Mouse (Mus musculus) liver, adult 2 months (tissue): ENCODE results near the gene Apobec1. TPM values are rescaled to one million over a fixed set of nuclear protein-coding genes. Genes with fewer than 3 reads are reported as not detected.
A peak's percentile ranks its signal among the peaks of the same experiment; 100 is the strongest.

Experiments
- DNase-seq: peaks from one replicate; pipeline ENCODE4 v3.0.0-alpha.2; 2011; ENCODE audit warnings: low read depth, low spot score; ENCODE audit errors: extremely low read depth
- H3K27ac ChIP-seq: fragments of 200-500 bp; replicated peaks from 2 replicates; pipeline ENCODE4 v1.5.1; 2012; ENCODE audit warnings: low read depth, mild to moderate bottlenecking, control low read depth, inconsistent platforms, low read length; ENCODE audit not compliant: insufficient read depth
- H3K27me3 ChIP-seq: fragments of 200-500 bp; 2 replicates; pipeline ENCODE4 v1.6.1; 2012; ENCODE audit warnings: mild to moderate bottlenecking, moderate library complexity, low read length, inconsistent platforms; ENCODE audit not compliant: control insufficient read depth, insufficient read depth
- H3K36me3 ChIP-seq: fragments of 200-500 bp; 2 replicates; pipeline ENCODE4 v1.6.1; 2012; ENCODE audit warnings: low read length, inconsistent platforms; ENCODE audit not compliant: control insufficient read depth, insufficient read depth
- H3K4me1 ChIP-seq: fragments of 200-500 bp; 2 replicates; pipeline ENCODE4 v1.6.1; 2011; ENCODE audit warnings: low read length; ENCODE audit not compliant: control insufficient read depth, insufficient read depth
- H3K4me3 ChIP-seq: fragments of 200-500 bp; 2 replicates; pipeline ENCODE4 v1.5.1; 2011; ENCODE audit warnings: low read depth, mild to moderate bottlenecking, control low read depth, low read length, moderate library complexity; ENCODE audit not compliant: insufficient read depth
- H3K79me2 ChIP-seq: fragments of 200-500 bp; 2 replicates; pipeline ENCODE4 v1.6.1; 2012; ENCODE audit warnings: inconsistent platforms, mild to moderate bottlenecking, low read length, moderate library complexity; ENCODE audit not compliant: control insufficient read depth, insufficient read depth
- H3K9ac ChIP-seq: fragments of 200-500 bp; 2 replicates; pipeline ENCODE4 v1.6.1; 2012; ENCODE audit warnings: low read depth, mild to moderate bottlenecking, control low read depth, inconsistent platforms, low read length
- CTCF ChIP-seq: fragments of 200-500 bp; IDR thresholded peaks from 2 replicates; pipeline ENCODE4 v1.5.1; 2011; ENCODE audit warnings: low read depth, low read length, control low read depth
- POLR2A ChIP-seq: fragments of 200-500 bp; IDR thresholded peaks from 2 replicates; pipeline ENCODE4 v1.6.1; 2011; ENCODE audit warnings: low read length, control low read depth; ENCODE audit not compliant: insufficient read depth; ENCODE audit errors: extremely low read depth
- WGBS: fragments of 180-500 bp; shearing (Covaris S2); methylation state at CpG from one replicate; pipeline ENCODE4 v1.1.7; 2018; 5-methylcytosine and 5-hydroxymethylcytosine counted together
- polyA plus RNA-seq: library from polyadenylated mRNA; depleted of rRNA; stranded (reverse); fragments of >200 nt; gene quantifications from 2 replicates; pipeline ENCODE4 v1.2.3, GENCODE M21; 2012
- total RNA-seq: library from RNA; depleted of rRNA; stranded (reverse); fragments of >200 nt; gene quantifications from 2 replicates; pipeline ENCODE4 v1.2.3, GENCODE M21; 2014

The Apobec1 gene
- total and polyA plus RNA-seq, 2 experiments: 17.3 to 18.2 TPM

DNA sequence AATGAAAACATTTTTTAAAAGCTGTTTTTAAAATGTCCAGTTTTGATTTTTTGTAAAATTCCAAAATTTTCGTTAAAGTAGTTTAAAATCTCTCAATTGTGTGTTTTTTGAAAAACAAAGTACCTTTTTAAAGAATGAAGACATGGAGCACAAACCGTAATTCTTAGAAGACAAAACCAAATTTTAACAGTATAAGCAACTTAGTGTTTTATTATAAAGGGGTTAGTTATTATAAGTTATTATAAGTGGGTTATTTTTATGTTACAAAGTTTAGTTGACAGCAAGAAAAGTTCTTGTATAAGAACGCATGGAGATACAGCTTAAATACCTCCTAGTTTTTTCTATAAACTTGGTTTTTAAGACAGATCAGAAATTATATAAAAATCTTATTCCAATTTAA lies 629 bp downstream of the Apobec1 start:
- H3K4me3 ChIP-seq: peak overlapping the region; percentile 66
- peaks cover 15% of the 10 kb centered on the region for H3K36me3 ChIP-seq
- WGBS: 36% methylated on average over 3 of the region's 3 CpGs
- peak overlapping the region; percentile 78; the same call in 1 of the 2 replicates for H3K9ac ChIP-seq
- no peak for TF ChIP-seq POLR2A
- TF ChIP-seq CTCF: no peak
- no peak overlapping the region; the same call in 1 of the 2 replicates for H3K27ac ChIP-seq
- peaks cover 25% of the 10 kb centered on the region for H3K4me1 ChIP-seq
- DNase-seq: no peak
- H3K79me2 ChIP-seq: no peaks in the 10 kb centered on the region; the same call in 1 of the 2 replicates
- H3K27me3 ChIP-seq: no peaks in the 10 kb centered on the region

DNA sequence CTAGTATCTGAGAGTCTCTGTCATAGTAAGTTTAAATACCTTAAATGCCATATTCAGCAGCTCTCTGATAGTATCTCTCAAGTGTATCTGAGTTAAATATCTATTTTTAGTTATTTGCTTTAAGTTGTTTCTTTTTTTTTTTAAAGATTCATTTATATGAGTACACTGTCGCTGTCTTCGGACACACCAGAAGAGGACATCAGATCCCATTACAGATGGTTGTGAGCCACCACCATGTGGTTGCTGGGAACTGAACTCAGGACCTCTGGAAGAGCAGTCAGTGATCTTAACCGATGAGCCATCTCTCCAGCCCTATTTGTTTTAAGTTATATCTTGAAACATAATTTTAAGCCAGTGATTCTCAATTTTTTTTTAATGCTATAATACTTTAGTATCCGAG lies 1.2 kb downstream of the Apobec1 start:
- no peak for TF ChIP-seq POLR2A
- no peak for TF ChIP-seq CTCF
- Histone ChIP-seq H3K27me3 (no peaks in the 10 kb centered on the region), H3K9ac (no peak overlapping the region; the same call in 1 of the 2 replicates), H3K4me1 (peaks cover 28% of the 10 kb centered on the region), H3K79me2 (no peaks in the 10 kb centered on the region; the same call in 1 of the 2 replicates), H3K27ac (peak overlapping the region; percentile 73; the same call in 1 of the 2 replicates), H3K4me3 (peak overlapping the region; percentile 66), H3K36me3 (peaks cover 17% of the 10 kb centered on the region)
- WGBS: 47% methylated on average over 4 of the region's 4 CpGs
- DNase-seq: no peak

DNA sequence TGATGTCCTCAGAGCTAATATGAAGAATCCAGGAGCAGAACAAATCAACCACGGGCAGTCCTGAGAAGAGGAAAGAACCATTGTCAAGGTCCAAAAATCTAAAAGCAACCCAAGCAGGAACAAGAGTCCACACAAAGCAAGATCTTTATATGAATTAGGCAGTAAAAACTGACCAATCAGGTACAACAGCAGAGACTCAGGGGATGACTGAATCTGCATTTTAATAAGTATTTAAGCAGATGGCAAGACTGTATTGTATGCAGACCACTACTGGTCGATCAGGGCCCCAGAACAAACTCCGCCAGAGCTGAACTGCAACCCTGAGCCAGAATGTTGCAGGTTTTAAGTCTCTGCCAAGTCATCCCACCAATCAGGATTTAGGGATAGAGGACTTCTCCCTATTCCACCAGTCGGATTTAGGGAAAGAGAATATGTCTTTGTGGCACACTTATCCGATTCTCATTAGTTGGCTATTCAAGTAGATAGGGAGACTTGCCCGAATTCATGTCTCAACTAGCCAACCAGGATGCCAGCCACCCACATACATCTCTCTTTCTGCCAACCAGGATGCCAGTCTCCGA lies 2.1 kb downstream of the Apobec1 start:
- peak overlapping the region; percentile 93 for H3K27ac ChIP-seq

DNA sequence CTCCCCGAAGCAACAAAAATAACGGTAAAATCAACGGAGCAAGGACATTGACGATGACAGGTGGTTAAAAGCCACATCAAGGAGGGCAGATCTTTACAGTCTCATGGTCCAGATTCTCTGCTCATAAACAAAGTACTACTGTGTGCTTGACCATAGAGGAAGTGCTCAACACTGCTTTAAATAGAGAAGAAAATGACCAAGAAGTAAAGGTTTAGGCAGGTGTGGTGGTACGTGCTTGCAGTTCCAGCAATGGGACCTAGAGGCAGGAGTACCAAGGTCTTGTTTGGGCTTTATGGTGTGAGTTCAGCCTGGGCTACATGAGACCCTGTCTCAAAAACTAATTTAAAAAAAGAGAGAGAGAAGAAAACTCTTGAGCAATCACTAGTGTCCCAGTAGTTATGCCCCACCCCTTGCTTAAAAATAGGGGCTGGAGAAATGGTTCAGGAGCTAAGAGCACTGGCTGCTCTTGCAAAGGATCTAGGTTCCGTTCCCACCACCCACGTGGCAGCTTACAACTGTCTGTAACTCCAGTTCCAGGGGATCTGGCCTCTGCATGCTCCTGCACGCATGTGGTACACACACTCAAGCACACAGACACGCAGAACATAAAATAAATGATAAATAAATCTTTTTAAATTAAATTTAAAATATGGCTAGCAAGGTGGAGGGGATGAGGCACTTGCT lies 3.0 kb downstream of the Apobec1 start:
- Histone ChIP-seq H3K27me3 (no peaks in the 10 kb centered on the region), H3K27ac (peak overlapping the region; percentile 93), H3K79me2 (no peaks in the 10 kb centered on the region; the same call in 1 of the 2 replicates), H3K9ac (peak overlapping the region; percentile 59), H3K4me3 (peak overlapping the region; percentile 20; the same call in 1 of the 2 replicates), H3K36me3 (peaks cover 17% of the 10 kb centered on the region), H3K4me1 (peaks cover 34% of the 10 kb centered on the region)
- 57% methylated on average over 9 of the region's 9 CpGs for WGBS
- no peak for TF ChIP-seq CTCF
- no peak for TF ChIP-seq POLR2A
- DNase-seq: peak; percentile 49

More for the DNA sequence above, 2.1 kb downstream of the Apobec1 start:
- H3K4me1 ChIP-seq: peaks cover 31% of the 10 kb centered on the region
- no peaks in the 10 kb centered on the region for H3K27me3 ChIP-seq
- peaks cover 17% of the 10 kb centered on the region for H3K36me3 ChIP-seq
- no peaks in the 10 kb centered on the region; the same call in 1 of the 2 replicates for H3K79me2 ChIP-seq
- peak overlapping the region; percentile 59; the same call in 1 of the 2 replicates for H3K9ac ChIP-seq
- WGBS: 14% methylated on average over 7 of the region's 7 CpGs
- TF ChIP-seq CTCF (no peak), POLR2A (no peak)
- peak; percentile 63 for DNase-seq
- peak overlapping the region; percentile 39 for H3K4me3 ChIP-seq

DNA sequence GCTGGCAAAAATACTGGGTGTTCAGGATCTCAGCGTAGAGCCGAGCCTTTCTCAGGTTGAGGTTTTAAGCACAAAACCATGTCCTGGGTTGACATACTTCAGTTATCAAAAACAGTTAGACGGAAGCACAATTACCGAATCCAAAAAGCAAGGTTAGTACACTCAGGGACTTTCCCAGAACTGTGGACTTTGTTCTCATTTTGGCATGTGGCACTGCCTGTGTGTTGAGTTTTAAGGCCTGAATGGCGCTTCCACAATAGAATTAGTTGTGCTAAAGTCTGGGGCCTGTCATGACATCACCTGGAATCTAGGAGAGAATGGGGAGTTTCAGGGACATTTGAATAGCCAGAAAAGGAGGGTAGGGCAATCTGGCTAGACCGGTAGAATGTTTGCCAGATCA lies 3.8 kb downstream of the Apobec1 start:
- Histone ChIP-seq H3K36me3 (peaks cover 22% of the 10 kb centered on the region), H3K27ac (peak overlapping the region; percentile 93), H3K4me1 (peaks cover 35% of the 10 kb centered on the region), H3K4me3 (no peak overlapping the region), H3K79me2 (no peaks in the 10 kb centered on the region; the same call in 1 of the 2 replicates), H3K27me3 (no peaks in the 10 kb centered on the region), H3K9ac (peak overlapping the region; percentile 63; the same call in 1 of the 2 replicates)
- WGBS: 10% methylated on average over 6 of the region's 6 CpGs
- peak; percentile 99 for DNase-seq
- TF ChIP-seq CTCF (no peak), POLR2A (no peak)
